Mouse (Mus musculus): Measurements from ENCODE around the gene Mfrp.

Gene Mfrp

DNA sequence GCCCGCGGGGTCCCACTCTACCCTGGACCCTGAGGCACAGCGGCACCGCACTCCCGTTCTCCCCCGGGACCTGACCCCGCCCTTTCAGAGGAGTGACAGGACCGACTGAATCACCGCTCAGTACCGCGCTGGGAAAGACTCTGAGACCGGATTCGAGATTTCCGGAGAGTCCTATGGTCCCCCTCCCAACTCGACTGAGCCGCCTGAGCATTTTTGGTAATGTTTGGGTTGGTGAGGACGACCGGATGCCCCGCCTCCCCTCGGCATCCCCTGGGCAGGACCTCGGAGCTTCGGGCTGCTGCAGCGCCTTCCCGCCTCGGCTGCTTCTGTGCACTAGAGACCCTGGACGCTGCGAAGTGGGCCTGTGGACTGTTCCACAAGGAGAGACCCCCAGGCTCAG lies 28.5 kb downstream of the Mfrp start:
- no peak for DNase-seq (ENCODE audit: low spot score in 2 of 2)

DNA sequence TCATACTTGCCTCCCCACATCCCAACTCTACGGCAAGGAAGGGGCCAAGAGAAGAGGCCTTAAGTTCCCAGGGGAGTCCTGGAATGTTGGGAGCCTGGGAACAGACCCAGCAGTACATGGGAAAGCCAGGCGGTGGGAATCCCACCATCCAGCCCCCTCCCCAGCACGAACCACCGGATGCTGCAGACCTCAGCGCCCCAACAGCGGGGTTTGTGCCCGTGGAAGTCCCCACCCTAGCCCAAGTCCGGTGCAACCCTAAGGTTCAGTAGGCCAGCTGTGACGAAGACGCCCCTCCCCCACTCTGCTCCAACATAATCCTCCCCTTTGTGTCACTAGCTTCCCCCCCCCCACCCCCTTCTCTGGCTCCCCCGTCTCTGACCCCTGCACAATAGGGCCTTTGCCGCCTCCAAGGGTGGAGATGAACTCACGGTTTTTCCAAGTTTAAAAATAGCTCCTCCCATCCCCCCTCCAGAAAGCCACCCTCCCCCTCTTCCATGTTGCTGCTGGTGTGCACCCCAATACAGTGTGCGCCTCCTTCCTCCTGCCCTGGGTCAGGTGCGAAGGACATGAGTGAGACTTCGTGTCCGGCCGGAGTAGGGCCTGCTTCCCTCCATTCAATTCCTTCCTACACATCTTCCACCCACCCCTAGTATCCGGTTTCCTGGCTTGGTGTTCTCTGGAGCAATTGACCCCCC lies 29.2 kb downstream of the Mfrp start:
- DNase-seq (ENCODE audit: low spot score in 2 of 2): no peak

DNA sequence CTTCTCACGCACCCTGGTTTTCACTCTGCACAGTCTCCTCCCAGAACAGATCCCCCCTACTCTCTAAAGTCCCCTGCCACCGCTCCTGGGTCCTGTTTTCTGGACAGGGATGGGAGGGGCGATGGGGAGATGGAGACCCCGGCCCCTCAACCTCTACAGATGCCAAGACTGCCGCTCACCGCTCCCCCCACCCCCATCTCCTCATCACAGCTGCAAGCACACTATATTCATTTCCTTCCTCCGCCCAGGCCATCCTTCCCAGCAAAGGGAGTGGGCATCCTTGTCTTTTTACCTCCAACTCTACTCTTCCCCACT lies 29.7 kb downstream of the Mfrp start:
- DNase-seq (ENCODE audit: low spot score in 2 of 2): no peak

DNA sequence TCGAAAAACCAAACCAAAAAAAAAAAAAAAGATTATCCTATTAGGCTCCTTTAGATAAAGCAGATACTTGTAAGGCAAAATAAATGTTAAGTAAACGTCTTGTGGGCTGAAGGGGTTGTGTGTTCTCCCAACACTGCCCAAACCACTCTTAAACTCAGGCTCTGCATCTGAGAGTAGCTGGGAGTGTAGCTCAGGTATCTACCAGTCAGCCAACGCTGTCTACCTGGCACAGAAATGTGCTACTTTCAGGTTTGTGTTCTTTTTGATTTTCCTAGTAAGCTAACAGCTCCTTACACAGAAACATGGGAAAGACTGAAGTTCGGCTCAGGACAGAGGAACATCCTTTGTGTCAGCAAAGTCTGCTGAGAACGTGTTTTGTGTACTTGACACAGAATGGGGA lies 30.7 kb downstream of the Mfrp start:
- no peak for DNase-seq (ENCODE audit: low spot score in 2 of 2)

- DNase-seq (ENCODE audit: low spot score in 2 of 2): no peak
Measured at GRCm38 (mm10) chr9:44133287-44133686, 31.8 kb downstream of the Mfrp start.

DNA sequence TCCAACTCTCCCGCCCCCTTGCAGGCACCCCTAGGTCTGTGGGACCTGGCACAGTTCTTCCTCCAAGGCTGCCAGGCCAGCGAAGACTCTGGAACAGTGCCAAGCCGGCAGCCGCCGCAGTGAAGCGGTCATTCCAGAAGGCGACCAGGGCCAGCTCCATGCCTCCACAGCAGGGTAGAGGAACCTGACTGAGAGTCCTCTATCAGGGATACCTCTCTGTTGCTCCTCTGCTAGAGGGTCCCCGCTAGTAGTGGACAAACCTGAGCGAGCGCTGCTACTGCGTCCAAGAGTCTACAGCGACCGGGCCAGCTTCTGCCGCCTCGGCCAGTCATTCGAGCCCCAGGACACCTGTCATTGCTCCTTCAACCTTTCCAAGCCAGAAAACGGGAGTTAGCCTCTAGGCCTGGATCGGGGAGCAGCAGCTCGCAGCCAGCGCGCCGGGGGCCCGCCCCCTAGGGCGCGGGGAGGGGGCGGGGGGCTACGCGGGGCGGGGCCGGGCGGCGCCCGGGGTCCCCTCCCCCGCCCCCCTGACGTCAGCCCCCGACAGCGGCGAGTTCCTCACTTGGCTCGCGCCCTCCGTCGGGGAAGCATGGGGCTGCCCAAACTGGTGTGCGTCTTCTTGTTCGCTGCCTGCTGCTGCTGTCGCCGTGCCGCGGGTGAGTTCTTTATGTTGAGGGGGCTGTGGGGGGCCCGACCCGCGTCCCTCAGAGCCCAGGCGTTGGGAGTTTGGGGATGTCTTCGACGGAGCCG lies 32.7 kb downstream of the Mfrp start, which contains the start of gene Mcam:
Gene Mcam (plus strand): TSS at position 369 of the 750 bp plus-strand sequence.
- DNase-seq (ENCODE audit: low spot score in 2 of 2): no peak

DNA sequence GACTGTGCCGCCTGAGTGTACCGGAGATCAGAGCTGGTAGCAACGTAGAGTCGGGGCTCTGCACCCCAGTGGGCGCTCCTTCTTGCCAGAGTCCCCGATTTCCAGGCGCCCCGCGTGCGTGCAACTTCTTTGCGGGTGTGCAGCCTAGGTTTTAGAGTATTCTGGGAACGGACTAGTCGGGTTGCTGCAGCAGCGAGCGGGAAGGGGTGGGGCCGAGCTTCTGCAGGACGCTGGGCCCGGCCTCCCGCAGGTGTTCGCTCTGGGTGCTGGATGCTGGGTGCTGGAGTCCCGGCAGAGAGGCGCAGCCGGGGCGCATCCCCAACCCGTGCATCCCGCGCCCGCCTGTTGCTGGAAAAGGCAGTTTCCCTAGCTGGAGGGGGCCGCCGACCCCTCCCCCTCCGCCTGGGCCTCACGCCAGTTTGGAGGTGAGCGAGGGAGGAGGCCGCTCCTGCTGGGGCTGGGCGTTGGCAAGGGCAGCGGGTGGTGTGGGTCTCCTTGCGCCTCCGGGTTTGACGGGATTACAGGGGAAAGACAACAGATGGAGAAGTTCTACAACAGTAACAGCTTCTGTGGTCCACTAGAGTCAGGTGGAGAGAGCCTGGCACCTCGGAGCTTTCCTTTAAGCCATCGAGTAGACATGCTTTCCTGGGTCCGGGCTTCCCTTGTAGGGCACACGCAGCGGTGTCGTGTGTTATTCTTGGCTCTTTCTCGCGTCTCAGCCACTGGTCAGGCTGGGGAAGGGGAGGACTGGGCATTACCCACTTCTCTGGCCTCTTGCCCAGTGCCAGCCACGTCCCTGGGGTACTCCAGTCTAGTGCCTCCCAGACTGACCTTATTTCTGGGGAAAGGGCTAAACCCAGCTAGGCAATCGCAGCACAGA lies 33.6 kb downstream of the Mfrp start:
- DNase-seq (ENCODE audit: low spot score in 2 of 2): no peak

GRCm38 (mm10) chr9:44135731-44136411 lies 34.3 kb downstream of the Mfrp start:
- no peak for DNase-seq (ENCODE audit: low spot score in 2 of 2)

- no peak for DNase-seq (ENCODE audit: low spot score in 2 of 2)
Measured at GRCm38 (mm10) chr9:44137846-44138245, 36.3 kb downstream of the Mfrp start.

GRCm38 (mm10) chr9:44141951-44142350 lies 40.4 kb downstream of the Mfrp start:
- no peak for DNase-seq (ENCODE audit: low spot score in 2 of 2)

GRCm38 (mm10) chr9:44143421-44143820 lies 41.9 kb downstream of the Mfrp start:
- no peak for DNase-seq (ENCODE audit: low spot score in 2 of 2)

DNA sequence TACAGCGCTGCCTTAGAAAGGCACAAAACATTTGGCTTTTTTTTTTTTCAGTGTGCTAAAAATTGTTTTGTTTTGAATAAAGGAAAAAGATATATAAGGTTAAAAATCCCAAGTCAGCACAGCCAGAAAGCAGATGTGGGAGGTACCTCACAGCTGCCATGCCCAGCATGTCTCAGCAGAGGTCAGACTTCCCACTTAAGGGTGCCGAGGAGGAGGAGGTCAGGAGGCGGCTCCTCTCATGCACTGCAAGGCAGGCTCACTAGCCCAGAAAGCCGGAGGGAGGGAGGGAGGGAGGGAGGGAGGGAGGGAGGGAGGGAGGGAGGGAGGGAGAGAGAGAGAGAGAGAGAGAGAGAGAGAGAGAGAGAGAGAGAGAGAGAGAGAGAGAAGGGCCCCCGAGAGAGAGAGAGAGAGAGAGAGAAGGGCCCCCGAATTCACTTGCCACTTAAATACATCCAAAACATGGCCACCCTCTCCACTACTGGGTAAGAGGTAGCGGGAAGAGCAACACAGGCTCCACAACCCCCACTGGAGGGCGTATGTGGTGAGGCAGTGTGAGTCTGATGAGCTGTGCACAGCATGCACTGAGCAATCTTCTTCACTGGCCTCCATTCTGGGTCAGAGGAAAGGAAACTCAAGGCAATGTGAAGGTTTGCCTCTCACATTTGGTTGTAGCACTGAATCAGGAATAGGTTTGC lies 42.6 kb downstream of the Mfrp start:
- no peak for DNase-seq (ENCODE audit: low spot score in 2 of 2)

- no peak for DNase-seq (ENCODE audit: low spot score in 2 of 2)
Measured at GRCm38 (mm10) chr9:44144718-44145060, 43.2 kb downstream of the Mfrp start.

DNA sequence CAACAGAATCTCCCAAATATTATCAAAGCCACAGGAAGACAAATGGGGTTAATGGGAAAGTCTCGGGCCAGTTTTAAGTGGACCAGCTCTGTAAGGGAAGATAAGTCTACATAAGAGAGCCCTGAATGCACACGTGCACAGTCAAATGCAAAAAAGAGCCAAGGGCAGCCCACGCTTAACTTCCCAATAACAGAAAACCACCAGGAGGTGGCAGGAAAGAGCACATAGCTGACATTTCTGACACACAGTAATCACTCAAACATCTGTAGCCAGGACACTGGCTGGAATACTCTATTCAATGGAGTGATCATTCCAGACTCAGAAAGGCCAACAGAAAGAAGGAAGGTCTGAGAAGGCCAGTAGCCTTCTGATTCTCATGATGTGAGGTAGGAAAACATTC lies 45.8 kb downstream of the Mfrp start:
- no peak for DNase-seq (ENCODE audit: low spot score in 2 of 2)

All from left cerebral cortex, adult 9 months (tissue).